Mouse (Mus musculus): Measurements from ENCODE around the gene Atf7ip. TPM values are rescaled to one million over a fixed set of nuclear protein-coding genes. Genes with fewer than 3 reads are reported as not detected.
A peak's percentile ranks its signal among the peaks of the same experiment; 100 is the strongest.

Gene Atf7ip
- polyA plus RNA-seq, 1 experiment from 2014 or later = 46.7 TPM

GRCm38 (mm10) chr6:136551550-136552109, 45.7 kb downstream of the Atf7ip start:
- Histone ChIP-seq H3K9me3 (no peaks in the 10 kb centered on the region), H3K27ac (no peak overlapping the region), H3K4me1 (peaks cover 51% of the 10 kb centered on the region), H3K4me3 (no peak overlapping the region), H3K27me3 (ENCODE audit: poor library complexity, severe bottlenecking) (no peaks in the 10 kb centered on the region), H3K36me3 (replicated peaks) (peaks cover 2% of the 10 kb centered on the region; the same call in 1 of the 2 replicates)
- 92% methylated on average over 7 of the region's 7 CpGs for WGBS
- no peak for DNase-seq (ENCODE audit: extremely low spot score, low spot score)

- H3K27ac ChIP-seq = peak overlapping the region; percentile 73
- no peaks in the 10 kb centered on the region for H3K27me3 ChIP-seq (ENCODE audit: poor library complexity, severe bottlenecking)
- WGBS = 76% methylated on average over 5 of the region's 5 CpGs
- peaks cover 39% of the 10 kb centered on the region for H3K4me1 ChIP-seq
- no peaks in the 10 kb centered on the region for H3K9me3 ChIP-seq
- DNase-seq (ENCODE audit: extremely low spot score, low spot score) = no peak
- H3K4me3 ChIP-seq = no peak overlapping the region
- peaks cover 17% of the 10 kb centered on the region for H3K36me3 ChIP-seq (replicated peaks)
Measured at GRCm38 (mm10) chr6:136553156-136553555, 47.2 kb downstream of the Atf7ip start.

GRCm38 (mm10) chr6:136553767-136554569, 48.0 kb downstream of the Atf7ip start:
- peak overlapping the region; percentile 73 for H3K27ac ChIP-seq
- H3K9me3 ChIP-seq = no peaks in the 10 kb centered on the region
- H3K4me3 ChIP-seq = peak overlapping the region; percentile 3; the same call in 1 of the 2 replicates
- peak; percentile 34 for DNase-seq (ENCODE audit: extremely low spot score, low spot score)
- H3K36me3 ChIP-seq (replicated peaks) = peaks cover 17% of the 10 kb centered on the region
- 40% methylated on average over 11 of the region's 11 CpGs for WGBS
- H3K4me1 ChIP-seq = peaks cover 38% of the 10 kb centered on the region
- no peaks in the 10 kb centered on the region for H3K27me3 ChIP-seq (ENCODE audit: poor library complexity, severe bottlenecking)

GRCm38 (mm10) chr6:136554774-136555522, 49.0 kb downstream of the Atf7ip start:
- peak overlapping the region; percentile 73 for H3K27ac ChIP-seq
- peak; percentile 51 for DNase-seq (ENCODE audit: extremely low spot score, low spot score)
- WGBS = 80% methylated on average over 7 of the region's 7 CpGs

GRCm38 (mm10) chr6:136555523-136555915, 49.6 kb downstream of the Atf7ip start:
- peak overlapping the region; percentile 73 for H3K27ac ChIP-seq
- 65% methylated on average over 5 of the region's 5 CpGs for WGBS

More at GRCm38 (mm10) chr6:136554774-136555522, 49.0 kb downstream of the Atf7ip start:
- Histone ChIP-seq H3K4me1 (peaks cover 40% of the 10 kb centered on the region), H3K36me3 (replicated peaks) (peaks cover 27% of the 10 kb centered on the region), H3K27me3 (ENCODE audit: poor library complexity, severe bottlenecking) (no peaks in the 10 kb centered on the region), H3K4me3 (no peak overlapping the region), H3K9me3 (no peaks in the 10 kb centered on the region; the same call in 1 of the 2 replicates)

GRCm38 (mm10) chr6:136558288-136559005, 52.5 kb downstream of the Atf7ip start:
- Histone ChIP-seq H3K4me3 (no peak overlapping the region), H3K36me3 (replicated peaks) (peaks cover 62% of the 10 kb centered on the region), H3K27ac (no peak overlapping the region), H3K27me3 (ENCODE audit: poor library complexity, severe bottlenecking) (no peaks in the 10 kb centered on the region), H3K4me1 (peaks cover 30% of the 10 kb centered on the region), H3K9me3 (no peaks in the 10 kb centered on the region; the same call in 1 of the 2 replicates)
- WGBS = 83% methylated on average over 8 of the region's 8 CpGs
- no peak for DNase-seq (ENCODE audit: extremely low spot score, low spot score)

More at GRCm38 (mm10) chr6:136555523-136555915, 49.6 kb downstream of the Atf7ip start:
- peak; percentile 59 for DNase-seq (ENCODE audit: extremely low spot score, low spot score)
- Histone ChIP-seq H3K27me3 (ENCODE audit: poor library complexity, severe bottlenecking) (no peaks in the 10 kb centered on the region), H3K36me3 (replicated peaks) (peaks cover 33% of the 10 kb centered on the region), H3K4me1 (peaks cover 38% of the 10 kb centered on the region), H3K9me3 (no peaks in the 10 kb centered on the region; the same call in 1 of the 2 replicates), H3K4me3 (no peak overlapping the region)

- 95% methylated on average over 5 of the region's 5 CpGs for WGBS
- H3K27ac ChIP-seq = no peak overlapping the region
- no peak for DNase-seq (ENCODE audit: extremely low spot score, low spot score)
- H3K4me3 ChIP-seq = no peak overlapping the region
- no peaks in the 10 kb centered on the region for H3K4me1 ChIP-seq
- no peaks in the 10 kb centered on the region for H3K27me3 ChIP-seq (ENCODE audit: poor library complexity, severe bottlenecking)
- peaks cover 97% of the 10 kb centered on the region for H3K36me3 ChIP-seq (replicated peaks)
- peaks cover 20% of the 10 kb centered on the region for H3K9me3 ChIP-seq
Measured at GRCm38 (mm10) chr6:136566002-136566401, 60.0 kb downstream of the Atf7ip start.

- peaks cover 93% of the 10 kb centered on the region for H3K36me3 ChIP-seq (replicated peaks)
- no peaks in the 10 kb centered on the region for H3K27me3 ChIP-seq (ENCODE audit: poor library complexity, severe bottlenecking)
- no peak overlapping the region for H3K27ac ChIP-seq
- no peak for DNase-seq (ENCODE audit: extremely low spot score, low spot score)
- H3K4me3 ChIP-seq = no peak overlapping the region
- no peaks in the 10 kb centered on the region for H3K4me1 ChIP-seq
- WGBS = 98% methylated on average over 4 of the region's 4 CpGs
- no peaks in the 10 kb centered on the region for H3K9me3 ChIP-seq
Measured at GRCm38 (mm10) chr6:136590739-136591138, 84.8 kb downstream of the Atf7ip start.

- no peak for DNase-seq (ENCODE audit: extremely low spot score, low spot score)
- Histone ChIP-seq H3K9me3 (no peaks in the 10 kb centered on the region), H3K4me3 (no peak overlapping the region), H3K36me3 (replicated peaks) (peaks cover 98% of the 10 kb centered on the region), H3K27ac (no peak overlapping the region), H3K27me3 (ENCODE audit: poor library complexity, severe bottlenecking) (no peaks in the 10 kb centered on the region), H3K4me1 (no peaks in the 10 kb centered on the region)
- WGBS = 97% methylated on average over 4 of the region's 4 CpGs
Measured at GRCm38 (mm10) chr6:136594541-136594940, 88.6 kb downstream of the Atf7ip start.

- no peaks in the 10 kb centered on the region for H3K9me3 ChIP-seq
- H3K4me1 ChIP-seq = no peaks in the 10 kb centered on the region
- no peaks in the 10 kb centered on the region for H3K27me3 ChIP-seq (ENCODE audit: poor library complexity, severe bottlenecking)
- no peak for DNase-seq (ENCODE audit: extremely low spot score, low spot score)
- no peak overlapping the region for H3K4me3 ChIP-seq
- WGBS = 97% methylated on average over 7 of the region's 7 CpGs
- no peak overlapping the region for H3K27ac ChIP-seq
- peaks cover 100% of the 10 kb centered on the region for H3K36me3 ChIP-seq (replicated peaks)
Measured at GRCm38 (mm10) chr6:136602601-136603000, 96.6 kb downstream of the Atf7ip start.

GRCm38 (mm10) chr6:136611351-136612215, 105.6 kb downstream of the Atf7ip start:
- WGBS = 98% methylated on average over 17 of the region's 17 CpGs
- H3K27me3 ChIP-seq (ENCODE audit: poor library complexity, severe bottlenecking) = no peaks in the 10 kb centered on the region
- H3K4me3 ChIP-seq = no peak overlapping the region
- H3K9me3 ChIP-seq = peaks cover 8% of the 10 kb centered on the region; the same call in 1 of the 2 replicates
- H3K36me3 ChIP-seq (replicated peaks) = peaks cover 56% of the 10 kb centered on the region
- DNase-seq (ENCODE audit: extremely low spot score, low spot score) = no peak
- no peaks in the 10 kb centered on the region for H3K4me1 ChIP-seq
- no peak overlapping the region for H3K27ac ChIP-seq

Measured in forebrain, embryonic 10.5 days (tissue).